Mouse (Mus musculus) stomach, embryonic 16.5 days (tissue): ENCODE results near the gene Tpm3-rs7. TPM values are rescaled to one million over a fixed set of nuclear protein-coding genes. Genes with fewer than 3 reads are reported as not detected.
"Not testable (repeated sequence)": the region's sequence is repeated elsewhere in the genome, so short reads cannot be mapped to it uniquely, and the experiment has no call there.

Experiments
- ATAC-seq: fragments of 200-750 bp; cut with Nextera tagmentation; 2 replicates; pipeline ENCODE4 v1.8.0; 2017; ENCODE audit warnings: moderate number of reproducible peaks, moderate TSS enrichment; ENCODE audit not compliant: insufficient read depth, low FRiP score
- H3K27ac ChIP-seq: fragments of 300-500 bp; sonication (generic); 2 replicates; pipeline ENCODE4 v1.5.1; 2014; ENCODE audit warnings: low read length
- H3K27me3 ChIP-seq: fragments of 300-500 bp; sonication (generic); 2 replicates; pipeline ENCODE4 v1.6.1; 2014; ENCODE audit warnings: low read length, control low read depth, mixed read lengths; ENCODE audit not compliant: control insufficient read depth, insufficient read depth
- H3K36me3 ChIP-seq: fragments of 300-500 bp; sonication (generic); 2 replicates; pipeline ENCODE4 v1.6.1; 2014; ENCODE audit warnings: low read length; ENCODE audit not compliant: control insufficient read depth, insufficient read depth
- H3K4me1 ChIP-seq: fragments of 300-500 bp; sonication (generic); 2 replicates; pipeline ENCODE4 v1.6.1; 2014; ENCODE audit warnings: low read length, control low read depth, mixed read lengths; ENCODE audit not compliant: control insufficient read depth, insufficient read depth
- H3K4me2 ChIP-seq: fragments of 300-500 bp; sonication (generic); 2 replicates; pipeline ENCODE4 v1.6.1; 2014; ENCODE audit warnings: low read depth, low read length, mixed read lengths
- H3K4me3 ChIP-seq: fragments of 300-500 bp; sonication (generic); replicated peaks from 2 replicates; pipeline ENCODE4 v1.5.1; 2014; ENCODE audit warnings: mild to moderate bottlenecking, low read length
- H3K9ac ChIP-seq: fragments of 300-500 bp; sonication (generic); 2 replicates; pipeline ENCODE4 v1.6.1; 2014; ENCODE audit warnings: low read length
- H3K9me3 ChIP-seq: fragments of 300-500 bp; sonication (generic); replicated peaks from 2 replicates; pipeline ENCODE4 v1.6.1; 2016; ENCODE audit warnings: low read length, control low read depth; ENCODE audit not compliant: control insufficient read depth
- WGBS: fragments of 180-500 bp; shearing (Covaris S2); extraction: QIAGEN DNeasy Blood & Tissue Kit; methylation state at CpG from one replicate; pipeline ENCODE4 v1.1.7; 2014; 5-methylcytosine and 5-hydroxymethylcytosine counted together
- polyA plus RNA-seq: library from polyadenylated mRNA; unstranded; fragments of >200 nt; fragmentation: Nextera tagmentation; extraction: Ambion mirVana; gene quantifications from 2 replicates; pipeline ENCODE4 v1.2.1, GENCODE M21; 2015

Tpm3-rs7 gene
- polyA plus RNA-seq = 6.0 and 14.5 TPM in 2 replicates

- H3K27me3 ChIP-seq, H3K4me3 ChIP-seq, H3K9me3 ChIP-seq, H3K4me1 ChIP-seq, ATAC-seq, H3K27ac ChIP-seq, H3K36me3 ChIP-seq, H3K4me2 ChIP-seq, H3K9ac ChIP-seq: not testable (repeated sequence)
- WGBS = 91% methylated on average over 16 of the region's 16 CpGs
Measured at GRCm38 (mm10) chr14:113314499-113314898, at the start of gene Tpm3-rs7. Gene Tpm3-rs7 (plus strand): TSS chr14:113314608.

GRCm38 (mm10) chr14:113317023-113317422 is 2.6 kb downstream of the Tpm3-rs7 start:
- Histone ChIP-seq H3K4me3 (no peak overlapping the region), H3K36me3 (no peaks in the 10 kb centered on the region), H3K27me3 (no peaks in the 10 kb centered on the region), H3K4me1 (no peaks in the 10 kb centered on the region), H3K27ac (no peak overlapping the region), H3K4me2 (no peak overlapping the region), H3K9ac (no peak overlapping the region), H3K9me3 (no peaks in the 10 kb centered on the region)
- no peak for ATAC-seq
- 93% methylated on average over 1 of the region's 1 CpGs for WGBS

- ATAC-seq = no peak
- no peak overlapping the region for H3K9ac ChIP-seq
- no peaks in the 10 kb centered on the region for H3K4me1 ChIP-seq
- peaks cover 5% of the 10 kb centered on the region for H3K9me3 ChIP-seq
- WGBS = 75% methylated on average over 1 of the region's 1 CpGs
- H3K27me3 ChIP-seq = no peaks in the 10 kb centered on the region
- H3K27ac ChIP-seq = no peak overlapping the region
- H3K36me3 ChIP-seq = no peaks in the 10 kb centered on the region
- H3K4me3 ChIP-seq = no peak overlapping the region
- no peak overlapping the region for H3K4me2 ChIP-seq
Measured at GRCm38 (mm10) chr14:113363361-113363760, 49.0 kb downstream of the Tpm3-rs7 start.
